Mouse (Mus musculus): ENCODE data around the gene Bend5. TPM values are rescaled to one million over a fixed set of nuclear protein-coding genes. Genes with fewer than 3 reads are reported as not detected.

Gene Bend5
- polyA plus RNA-seq (2017; shearing (Covaris generic)): 2.7 TPM

DNA sequence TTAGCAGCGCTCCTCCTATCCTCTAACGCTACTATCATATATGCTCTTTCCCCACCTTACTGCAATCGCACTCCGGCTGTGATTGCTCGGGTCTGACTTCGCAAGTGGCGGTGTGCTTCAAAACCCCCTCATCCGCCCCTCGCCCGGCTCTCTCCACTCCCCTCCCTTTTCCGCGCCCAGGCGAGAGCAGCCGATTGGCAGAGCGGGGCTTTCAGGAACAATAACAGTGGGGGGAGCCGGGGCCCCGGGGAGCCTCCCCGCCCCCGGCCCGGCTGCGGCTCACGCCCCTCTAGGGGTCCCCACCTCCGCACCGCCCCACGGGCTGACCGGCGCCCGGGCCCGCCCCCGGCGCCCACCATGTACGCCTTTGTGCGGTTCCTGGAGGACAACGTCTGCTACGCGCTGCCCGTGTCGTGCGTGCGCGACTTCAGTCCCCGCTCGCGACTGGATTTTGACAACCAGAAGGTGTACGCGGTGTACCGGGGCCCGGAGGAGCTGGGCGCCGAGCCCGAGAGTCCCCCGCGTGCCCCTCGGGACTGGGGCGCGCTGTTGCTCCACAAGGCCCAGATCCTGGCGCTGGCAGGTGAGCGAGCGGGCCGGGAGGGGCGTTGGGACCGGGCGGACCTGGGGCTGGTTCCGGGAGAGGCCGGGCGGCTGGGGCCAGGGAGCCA, at the start of gene Bend5:
Gene Bend5 (plus strand): TSS at position 189 of the 671 bp plus-strand sequence.

